Mouse (Mus musculus) CH12.LX (cell line): ENCODE measurements around the gene 2700081O15Rik.

Source experiments
- CTCF ChIP-seq, 2 experiments: IDR thresholded peaks in 1 of 2; conservative IDR thresholded peaks in 1 of 2; 2 replicates each; pipeline ENCODE4 v1.5.1; 2011 to 2012; ENCODE audit warnings: low read depth in 2 of 2, low read length in 2 of 2, improper control_type of control experiment in 1 of 2, inconsistent platforms in 1 of 2, mild to moderate bottlenecking in 1 of 2, moderate library complexity in 1 of 2
- ETS1 ChIP-seq: conservative IDR thresholded peaks from 2 replicates; pipeline ENCODE4 v1.6.1; 2012; ENCODE audit warnings: low read depth, mild to moderate bottlenecking, inconsistent platforms, low read length, improper control_type of control experiment, moderate library complexity
- HCFC1 ChIP-seq: IDR thresholded peaks from 2 replicates; pipeline ENCODE4 v1.6.1; 2012; ENCODE audit warnings: low read depth, mild to moderate bottlenecking, inconsistent platforms, low read length, improper control_type of control experiment
- KAT2A ChIP-seq: IDR thresholded peaks from 2 replicates; pipeline ENCODE4 v1.6.1; 2012; ENCODE audit warnings: low read length, improper control_type of control experiment, inconsistent platforms; ENCODE audit not compliant: insufficient replicate concordance
- NELFE ChIP-seq: IDR thresholded peaks from 2 replicates; pipeline ENCODE4 v1.6.1; 2011; ENCODE audit warnings: low read depth, low read length, improper control_type of control experiment
- NRF1 ChIP-seq: IDR thresholded peaks from 2 replicates; pipeline ENCODE4 v1.6.1; 2014; ENCODE audit warnings: low read depth, mild to moderate bottlenecking, inconsistent platforms, low read length, improper control_type of control experiment, moderate library complexity
- POLR2A ChIP-seq: IDR thresholded peaks from 2 replicates; pipeline ENCODE4 v1.6.1; 2011; ENCODE audit warnings: low read depth, mild to moderate bottlenecking, improper control_type of control experiment, low read length
- USF1 ChIP-seq: IDR thresholded peaks from 2 replicates; pipeline ENCODE4 v1.6.1; 2014; ENCODE audit warnings: low read depth, mild to moderate bottlenecking, inconsistent platforms, low read length, improper control_type of control experiment
- USF2 ChIP-seq: conservative IDR thresholded peaks from 2 replicates; pipeline ENCODE4 v1.6.1; 2011; ENCODE audit warnings: low read depth, low read length, improper control_type of control experiment
- ZC3H11A ChIP-seq: IDR thresholded peaks from 2 replicates; pipeline ENCODE4 v1.6.1; 2012; ENCODE audit warnings: low read depth, mild to moderate bottlenecking, inconsistent platforms, low read length, improper control_type of control experiment
- ZKSCAN1 ChIP-seq: IDR thresholded peaks from 2 replicates; pipeline ENCODE4 v1.6.1; 2012; ENCODE audit warnings: low read depth, inconsistent platforms, low read length, improper control_type of control experiment, borderline replicate concordance

DNA sequence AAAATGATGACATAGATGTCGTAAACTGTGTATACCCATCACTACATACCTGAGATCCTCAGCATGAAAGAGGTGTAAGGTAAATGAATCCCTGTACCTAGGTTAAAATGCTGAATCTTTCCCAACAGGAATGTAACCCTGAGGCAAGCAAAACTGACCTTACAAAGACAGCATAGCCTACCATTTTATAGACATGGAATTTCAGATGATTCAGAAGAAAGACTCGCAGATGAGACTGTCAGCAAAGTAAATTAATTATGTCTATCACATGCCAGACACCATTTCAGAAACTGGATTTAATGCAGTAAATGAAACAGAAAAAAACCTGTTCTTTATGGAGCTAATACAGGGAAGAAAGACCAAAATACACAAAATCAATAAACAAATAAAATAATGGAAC is 41.9 kb downstream of the 2700081O15Rik start:
- TF ChIP-seq USF1 (no peak), CTCF (conservative IDR thresholded peaks at IDR 0.05 in 1 of 2, IDR thresholded peaks at IDR 0.05 in 1 of 2; ENCODE audit: low read depth in 2 of 2, low read length in 2 of 2) (no peak), KAT2A (no peak), NRF1 (no peak), ZKSCAN1 (no peak), POLR2A (no peak), NELFE (no peak), ZC3H11A (no peak), ETS1 (no peak), HCFC1 (no peak), USF2 (no peak)
